Mouse (Mus musculus): ENCODE results near the gene Frmd7. TPM values are rescaled to one million over a fixed set of nuclear protein-coding genes. Genes with fewer than 3 reads are reported as not detected.

The Frmd7 gene
- 0.12 and 0.23 TPM in 2 replicates for polyA plus RNA-seq (2015; fragmentation: Nextera tagmentation; extraction: Ambion mirVana)

GRCm38 (mm10) chrX:50942610-50943009, at the start of gene Frmd7:
Gene Frmd7, minus strand, starts transcription at chrX:50942710.
- Histone ChIP-seq H3K4me3 (replicated peaks) (no peak within 1 kb of the TSS), H3K27ac (no peak within 1 kb of the TSS), H3K9me3 (replicated peaks) (no peaks in the 10 kb centered on the region), H3K27me3 (no peaks in the 10 kb centered on the region), H3K9ac (no peak within 1 kb of the TSS), H3K4me1 (replicated peaks) (no peaks in the 10 kb centered on the region), H3K4me2 (no peak within 1 kb of the TSS), H3K36me3 (no peaks in the 10 kb centered on the region)
- no peak for DNase-seq
- no peak for ATAC-seq (ENCODE audit: low read depth)
- 65% methylated on average over 14 of the region's 14 CpGs for WGBS (ENCODE audit: insufficient replicate concordance)

DNA sequence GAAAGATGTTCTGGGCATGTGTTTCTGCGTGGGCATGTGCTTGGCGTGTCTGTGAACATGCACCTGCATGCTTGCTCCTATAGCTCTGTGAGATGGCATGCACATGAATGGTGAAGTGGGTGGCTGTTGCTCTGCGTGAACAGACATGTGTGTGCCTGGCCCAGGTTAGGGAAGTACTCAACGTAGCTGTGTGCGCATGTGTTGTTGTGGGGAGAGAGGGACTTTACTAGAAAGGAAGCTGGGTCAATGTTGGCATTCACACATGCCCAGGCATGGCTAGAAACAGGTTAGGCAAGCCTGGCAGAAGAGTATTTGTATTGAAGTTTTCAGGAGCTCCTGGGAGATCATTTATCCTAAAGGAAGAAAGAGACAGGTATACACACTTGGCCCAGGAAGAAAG, 48.8 kb upstream of the Frmd7 start:
- ATAC-seq (ENCODE audit: low read depth) = no peak
- WGBS (ENCODE audit: insufficient replicate concordance) = 67% methylated on average over 5 of the region's 5 CpGs

DNA sequence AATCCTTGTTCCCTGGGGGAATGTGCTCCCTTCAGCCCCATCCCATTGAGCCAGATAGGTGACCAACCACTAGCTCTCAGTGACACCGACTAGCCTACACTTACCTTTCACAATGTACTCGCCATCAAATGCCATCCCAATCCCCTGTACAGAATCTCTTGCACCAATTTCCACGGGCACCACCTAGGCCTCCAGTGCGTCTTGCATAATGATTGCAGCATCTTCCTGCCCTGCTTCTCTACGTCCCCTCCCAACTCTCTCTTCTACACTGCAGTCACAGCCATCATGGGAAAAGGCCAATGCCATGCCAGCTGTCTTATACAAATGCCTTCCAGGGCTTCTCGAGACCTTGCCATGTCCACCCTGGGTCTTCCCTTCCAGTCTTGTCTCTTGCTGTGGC, 47.4 kb upstream of the Frmd7 start:
- WGBS (ENCODE audit: insufficient replicate concordance) = 63% methylated on average over 6 of the region's 6 CpGs
- Histone ChIP-seq H3K36me3 (no peaks in the 10 kb centered on the region), H3K9me3 (replicated peaks) (no peaks in the 10 kb centered on the region), H3K4me3 (replicated peaks) (no peak overlapping the region), H3K4me2 (no peak overlapping the region), H3K9ac (no peak overlapping the region), H3K27ac (no peak overlapping the region), H3K27me3 (no peaks in the 10 kb centered on the region), H3K4me1 (replicated peaks) (no peaks in the 10 kb centered on the region)
- DNase-seq = no peak
- ATAC-seq (ENCODE audit: low read depth) = no peak

More for the DNA sequence above, 48.8 kb upstream of the Frmd7 start:
- no peak overlapping the region for H3K4me3 ChIP-seq (replicated peaks)
- no peaks in the 10 kb centered on the region for H3K9me3 ChIP-seq (replicated peaks)
- H3K4me2 ChIP-seq = no peak overlapping the region
- H3K9ac ChIP-seq = no peak overlapping the region
- DNase-seq = no peak
- no peaks in the 10 kb centered on the region for H3K4me1 ChIP-seq (replicated peaks)
- H3K27me3 ChIP-seq = no peaks in the 10 kb centered on the region
- no peaks in the 10 kb centered on the region for H3K36me3 ChIP-seq
- no peak overlapping the region for H3K27ac ChIP-seq

DNA sequence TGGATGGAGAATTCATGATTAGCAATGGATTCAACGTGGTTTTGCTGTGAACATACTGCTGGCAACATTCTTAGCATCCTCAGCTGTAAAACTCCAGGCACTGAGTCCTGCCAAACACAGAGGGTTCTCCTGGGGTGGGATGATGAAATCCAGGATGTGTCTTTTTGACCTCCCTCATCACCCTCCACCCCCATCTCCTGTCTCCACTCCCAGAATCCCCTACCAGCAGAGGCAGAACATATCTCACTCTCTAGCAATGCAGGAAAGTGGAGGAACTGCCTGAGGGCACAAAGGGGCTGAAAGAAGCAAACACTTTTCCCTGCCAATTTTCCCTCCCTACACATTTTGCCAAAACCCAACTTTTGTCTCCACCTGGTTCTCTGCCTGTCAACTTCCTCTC, 46.1 kb upstream of the Frmd7 start:
- no peaks in the 10 kb centered on the region for H3K4me1 ChIP-seq (replicated peaks)
- no peak overlapping the region for H3K9ac ChIP-seq
- H3K4me2 ChIP-seq = no peak overlapping the region
- H3K4me3 ChIP-seq (replicated peaks) = no peak overlapping the region
- DNase-seq = no peak
- no peaks in the 10 kb centered on the region for H3K36me3 ChIP-seq
- H3K27ac ChIP-seq = no peak overlapping the region
- 44% methylated on average over 1 of the region's 1 CpGs for WGBS (ENCODE audit: insufficient replicate concordance)
- no peak for ATAC-seq (ENCODE audit: low read depth)
- no peaks in the 10 kb centered on the region for H3K27me3 ChIP-seq
- H3K9me3 ChIP-seq (replicated peaks) = no peaks in the 10 kb centered on the region

GRCm38 (mm10) chrX:50978428-50978827, 35.9 kb upstream of the Frmd7 start:
- Histone ChIP-seq H3K9ac (no peak overlapping the region), H3K27ac (no peak overlapping the region), H3K4me1 (replicated peaks) (no peaks in the 10 kb centered on the region), H3K36me3 (no peaks in the 10 kb centered on the region), H3K4me2 (no peak overlapping the region), H3K27me3 (no peaks in the 10 kb centered on the region), H3K9me3 (replicated peaks) (no peaks in the 10 kb centered on the region), H3K4me3 (replicated peaks) (no peak overlapping the region)
- 52% methylated on average over 2 of the region's 2 CpGs for WGBS (ENCODE audit: insufficient replicate concordance)
- DNase-seq (no peak), ATAC-seq (ENCODE audit: low read depth) (no peak)

DNA sequence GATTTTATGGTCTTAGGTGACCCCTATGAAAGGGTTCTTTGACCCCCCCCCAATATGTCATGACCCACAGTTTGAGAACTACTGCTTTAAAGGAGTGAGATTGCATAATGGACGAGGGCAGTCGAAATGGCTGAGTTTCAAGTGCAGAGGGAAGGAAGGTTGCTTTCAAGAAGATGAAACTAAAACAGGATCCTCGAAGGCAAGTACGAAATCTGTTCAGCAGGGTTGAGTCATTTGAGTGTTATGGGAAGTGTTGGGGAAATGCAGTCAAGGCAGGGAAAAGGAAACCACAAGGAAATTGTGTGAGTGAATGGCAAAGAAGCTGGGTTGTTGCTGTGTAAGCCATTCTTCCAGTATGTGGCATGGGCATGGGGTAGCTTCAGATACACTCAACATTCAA, 29.6 kb upstream of the Frmd7 start:
- Histone ChIP-seq H3K36me3 (no peaks in the 10 kb centered on the region), H3K27me3 (no peaks in the 10 kb centered on the region), H3K4me1 (replicated peaks) (no peaks in the 10 kb centered on the region), H3K27ac (no peak overlapping the region), H3K9ac (no peak overlapping the region), H3K4me2 (no peak overlapping the region), H3K9me3 (replicated peaks) (no peaks in the 10 kb centered on the region), H3K4me3 (replicated peaks) (no peak overlapping the region)
- no peak for ATAC-seq (ENCODE audit: low read depth)
- WGBS (ENCODE audit: insufficient replicate concordance) = 53% methylated on average over 4 of the region's 4 CpGs
- DNase-seq = no peak

DNA sequence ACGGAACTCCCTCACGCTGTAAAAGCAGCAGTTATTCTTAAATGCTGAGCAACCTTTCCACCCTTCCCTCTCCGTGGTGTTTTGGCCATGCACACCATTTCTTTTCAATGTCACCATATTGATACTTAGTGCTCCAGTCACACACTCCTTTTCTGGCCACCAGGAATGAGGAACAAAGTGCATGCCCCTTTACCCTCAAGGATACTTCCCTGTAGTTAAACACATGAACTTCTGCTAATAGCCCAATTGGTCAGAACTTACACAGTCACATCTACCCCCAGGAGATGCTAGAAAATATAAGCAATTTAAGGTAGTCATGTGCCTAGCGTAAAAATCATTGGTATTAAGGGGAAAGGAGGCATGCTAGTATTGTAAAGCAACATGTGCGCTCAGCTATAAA, 27.4 kb upstream of the Frmd7 start:
- Histone ChIP-seq H3K36me3 (no peaks in the 10 kb centered on the region), H3K4me3 (replicated peaks) (no peak overlapping the region), H3K4me2 (no peak overlapping the region), H3K27me3 (no peaks in the 10 kb centered on the region), H3K9ac (no peak overlapping the region), H3K27ac (no peak overlapping the region), H3K9me3 (replicated peaks) (no peaks in the 10 kb centered on the region), H3K4me1 (replicated peaks) (no peaks in the 10 kb centered on the region)
- DNase-seq (no peak), ATAC-seq (ENCODE audit: low read depth) (no peak)
- 67% methylated on average over 5 of the region's 5 CpGs for WGBS (ENCODE audit: insufficient replicate concordance)

DNA sequence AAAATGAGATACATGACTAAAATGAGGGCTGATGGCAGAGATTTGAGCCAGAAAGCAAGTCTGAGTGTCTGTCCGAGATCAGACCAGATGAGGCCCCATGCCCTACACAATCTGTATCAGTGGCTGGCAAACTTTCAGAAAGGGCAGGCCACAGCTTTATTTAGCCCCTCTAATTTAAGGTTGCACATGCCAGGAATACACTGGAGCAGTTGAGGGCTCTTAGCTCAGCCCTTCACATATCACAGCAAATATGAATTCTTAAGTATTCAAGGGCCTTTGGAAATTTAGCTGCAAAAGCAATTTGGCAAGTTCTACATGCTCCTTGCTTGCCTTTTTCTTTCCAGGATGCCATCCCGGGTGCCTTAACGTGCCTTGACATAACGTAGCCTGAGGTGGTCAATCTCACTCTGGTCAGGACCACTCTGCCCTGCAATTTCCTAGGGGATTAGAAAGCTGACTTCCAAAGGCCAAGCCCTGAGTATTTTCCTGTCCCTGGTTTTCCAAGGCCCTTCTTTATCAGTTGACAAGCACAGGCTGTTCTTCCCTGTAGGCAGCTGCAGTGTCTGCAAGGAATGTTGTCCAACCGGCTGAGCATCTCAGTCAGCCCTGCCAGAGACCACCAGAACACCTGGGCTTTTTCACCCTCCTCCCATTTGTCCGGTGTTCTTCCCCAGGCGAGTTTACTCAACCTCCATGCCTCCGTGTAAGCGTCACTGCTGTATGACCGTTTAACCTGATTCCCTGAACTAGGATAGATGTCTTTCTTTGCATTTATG, 25.8 kb upstream of the Frmd7 start:
- no peaks in the 10 kb centered on the region for H3K9me3 ChIP-seq (replicated peaks)
- DNase-seq = no peak
- no peak overlapping the region for H3K4me3 ChIP-seq (replicated peaks)
- WGBS (ENCODE audit: insufficient replicate concordance) = 54% methylated on average over 10 of the region's 10 CpGs
- no peaks in the 10 kb centered on the region for H3K27me3 ChIP-seq
- H3K4me1 ChIP-seq (replicated peaks) = no peaks in the 10 kb centered on the region
- H3K27ac ChIP-seq = no peak overlapping the region
- no peak for ATAC-seq (ENCODE audit: low read depth)
- no peak overlapping the region for H3K9ac ChIP-seq
- no peak overlapping the region for H3K4me2 ChIP-seq
- H3K36me3 ChIP-seq = no peaks in the 10 kb centered on the region

GRCm38 (mm10) chrX:50965157-50965556, 22.6 kb upstream of the Frmd7 start:
- H3K4me1 ChIP-seq (replicated peaks) = no peaks in the 10 kb centered on the region
- H3K9me3 ChIP-seq (replicated peaks) = no peaks in the 10 kb centered on the region
- ATAC-seq (ENCODE audit: low read depth) (peak; percentile 57), DNase-seq (no peak)
- no peak overlapping the region for H3K4me2 ChIP-seq
- H3K36me3 ChIP-seq = no peaks in the 10 kb centered on the region
- no peak overlapping the region for H3K4me3 ChIP-seq (replicated peaks)
- no peak overlapping the region for H3K9ac ChIP-seq
- WGBS (ENCODE audit: insufficient replicate concordance) = 31% methylated on average over 3 of the region's 3 CpGs
- no peak overlapping the region for H3K27ac ChIP-seq
- no peaks in the 10 kb centered on the region for H3K27me3 ChIP-seq

DNA sequence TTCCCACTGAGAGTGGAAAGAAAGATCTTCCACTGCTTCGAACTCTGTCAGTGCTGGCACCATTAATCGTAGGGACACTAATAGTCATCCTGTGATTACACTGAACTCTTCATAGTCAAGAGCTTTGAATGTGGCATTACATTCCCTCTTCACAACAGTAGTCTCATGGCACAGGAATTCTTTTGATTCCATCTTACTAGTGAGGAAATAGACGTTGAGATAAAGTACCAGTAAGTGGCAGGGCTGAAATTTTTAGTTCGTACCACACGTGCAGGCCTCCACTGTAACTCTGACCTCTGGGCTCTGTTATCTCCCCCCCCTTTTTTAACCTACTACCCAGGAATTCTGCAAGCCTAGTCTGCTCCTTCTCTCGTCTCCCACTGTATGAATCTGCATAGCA, 20.4 kb upstream of the Frmd7 start:
- H3K36me3 ChIP-seq = no peaks in the 10 kb centered on the region
- H3K9me3 ChIP-seq (replicated peaks) = no peaks in the 10 kb centered on the region
- no peak overlapping the region for H3K27ac ChIP-seq
- no peaks in the 10 kb centered on the region for H3K4me1 ChIP-seq (replicated peaks)
- ATAC-seq (ENCODE audit: low read depth) = no peak
- no peak overlapping the region for H3K4me2 ChIP-seq
- no peaks in the 10 kb centered on the region for H3K27me3 ChIP-seq
- DNase-seq = no peak
- no peak overlapping the region for H3K9ac ChIP-seq
- H3K4me3 ChIP-seq (replicated peaks) = no peak overlapping the region
- WGBS (ENCODE audit: insufficient replicate concordance) = 49% methylated on average over 6 of the region's 6 CpGs

DNA sequence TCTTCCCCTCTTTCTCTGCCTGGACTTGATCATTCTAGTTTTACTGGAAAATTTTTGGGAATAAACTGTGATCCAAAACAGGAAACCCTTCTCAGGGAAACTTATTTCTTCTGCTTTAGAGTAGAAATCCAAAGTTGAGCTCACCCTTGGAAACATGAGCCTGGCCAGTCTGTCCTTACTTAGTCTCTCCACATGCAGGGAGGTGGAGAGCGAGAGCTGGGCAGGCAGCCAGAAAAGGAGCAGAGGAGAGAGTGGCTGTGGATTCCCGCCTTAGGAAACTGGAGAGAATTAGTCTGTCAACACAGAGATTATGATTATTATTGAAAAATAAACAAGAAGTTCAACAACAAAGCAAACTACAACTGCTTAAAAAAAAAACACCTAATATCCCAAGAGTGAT, 6.1 kb upstream of the Frmd7 start:
- H3K9ac ChIP-seq = no peak overlapping the region
- H3K36me3 ChIP-seq = no peaks in the 10 kb centered on the region
- 55% methylated on average over 2 of the region's 2 CpGs for WGBS (ENCODE audit: insufficient replicate concordance)
- H3K4me2 ChIP-seq = no peak overlapping the region
- H3K4me1 ChIP-seq (replicated peaks) = no peaks in the 10 kb centered on the region
- ATAC-seq (ENCODE audit: low read depth) = no peak
- no peaks in the 10 kb centered on the region for H3K27me3 ChIP-seq
- no peaks in the 10 kb centered on the region for H3K9me3 ChIP-seq (replicated peaks)
- H3K4me3 ChIP-seq (replicated peaks) = no peak overlapping the region
- H3K27ac ChIP-seq = no peak overlapping the region
- DNase-seq = no peak

GRCm38 (mm10) chrX:50948116-50948515, 5.6 kb upstream of the Frmd7 start:
- ATAC-seq (ENCODE audit: low read depth) (no peak), DNase-seq (no peak)
- H3K9me3 ChIP-seq (replicated peaks) = no peaks in the 10 kb centered on the region
- H3K4me3 ChIP-seq (replicated peaks) = no peak overlapping the region
- no peaks in the 10 kb centered on the region for H3K36me3 ChIP-seq
- H3K9ac ChIP-seq = no peak overlapping the region
- H3K27ac ChIP-seq = no peak overlapping the region
- H3K27me3 ChIP-seq = no peaks in the 10 kb centered on the region
- H3K4me1 ChIP-seq (replicated peaks) = no peaks in the 10 kb centered on the region
- no peak overlapping the region for H3K4me2 ChIP-seq
- 66% methylated on average over 4 of the region's 4 CpGs for WGBS (ENCODE audit: insufficient replicate concordance)
